Mouse (Mus musculus): ENCODE data around the gene Pard6a. TPM values are rescaled to one million over a fixed set of nuclear protein-coding genes. Genes with fewer than 3 reads are reported as not detected.
A peak's percentile ranks its signal among the peaks of the same experiment; 100 is the strongest.

The Pard6a gene
- total RNA-seq (2015; ENCODE audit: low replicate concordance), result 1.7 and 3.6 TPM in 2 replicates
- 2.7 TPM in 1 of 2 replicates, not detected in the other for total RNA-seq (2017; ENCODE audit: low replicate concordance)

DNA sequence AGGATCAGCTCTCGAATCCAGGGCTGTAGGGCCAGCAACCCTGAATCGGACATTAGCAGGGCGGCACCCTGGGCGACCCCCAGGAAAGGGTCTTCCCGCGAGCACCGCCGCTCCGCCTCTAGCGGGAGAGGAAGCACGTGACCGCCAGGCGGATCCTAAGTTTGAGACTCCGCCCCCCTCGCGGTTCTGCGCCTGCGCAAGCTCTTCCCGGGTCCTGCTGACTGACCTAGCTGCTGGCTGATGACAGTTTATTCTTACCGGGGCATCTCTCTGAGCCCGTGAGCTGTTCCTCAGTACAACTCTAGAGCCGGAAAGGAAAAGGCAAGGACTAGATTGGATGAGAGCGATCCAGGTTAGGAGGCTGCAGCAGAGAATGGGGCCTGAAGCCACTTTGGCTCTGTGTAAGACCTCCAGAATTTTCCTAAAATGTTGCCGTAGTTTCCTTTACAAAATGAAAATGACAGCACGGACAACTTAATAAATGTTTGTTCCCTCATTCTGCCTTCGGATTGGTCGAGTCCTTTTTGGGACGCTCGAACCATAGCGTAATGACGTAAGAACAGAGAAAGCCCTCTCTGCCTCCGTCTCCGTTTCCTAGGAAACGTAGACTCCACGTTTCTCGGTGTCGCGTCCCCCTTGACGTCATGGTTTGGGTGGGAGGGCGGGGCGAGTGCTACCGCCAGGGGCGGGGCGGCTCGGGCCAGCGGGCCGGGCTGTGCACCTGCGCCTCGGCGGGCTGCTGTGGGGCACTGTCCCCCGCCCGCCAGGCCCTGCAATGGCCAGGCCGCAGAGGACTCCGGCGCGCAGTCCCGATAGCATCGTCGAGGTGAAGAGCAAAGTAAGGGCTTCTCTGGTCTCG, at the start of gene Pard6a, which contains the start of gene Acd:
TSS of gene Pard6a (plus strand) at position 183 of the 859 bp plus-strand sequence.
TSS of gene Acd (minus strand) at position 137 of the 859 bp plus-strand sequence.
- peak; percentile 88 for ATAC-seq (replicated peaks; ENCODE audit: low FRiP score, poor library complexity, severe bottlenecking)

DNA sequence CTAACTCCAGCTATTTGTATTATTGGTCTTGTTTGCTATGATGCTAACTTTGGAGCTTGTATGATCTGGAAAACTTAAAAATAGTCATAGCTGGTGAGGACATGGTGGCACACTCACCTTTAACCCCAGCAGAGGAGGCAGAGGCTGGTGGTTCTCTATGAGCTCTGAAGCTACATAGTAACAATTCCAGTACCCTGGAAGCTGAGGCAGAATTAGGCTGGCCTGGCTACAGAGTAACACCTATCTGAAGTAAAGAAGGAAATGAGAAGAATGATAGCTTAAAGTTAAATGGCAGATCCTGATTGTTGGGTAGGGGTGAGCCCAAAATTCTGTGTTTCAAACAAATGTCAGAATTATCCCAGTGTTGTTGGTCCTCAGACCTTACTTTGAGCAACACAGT, 43.3 kb upstream of the Pard6a start:
- ATAC-seq (replicated peaks; ENCODE audit: low FRiP score, poor library complexity, severe bottlenecking), result no peak

DNA sequence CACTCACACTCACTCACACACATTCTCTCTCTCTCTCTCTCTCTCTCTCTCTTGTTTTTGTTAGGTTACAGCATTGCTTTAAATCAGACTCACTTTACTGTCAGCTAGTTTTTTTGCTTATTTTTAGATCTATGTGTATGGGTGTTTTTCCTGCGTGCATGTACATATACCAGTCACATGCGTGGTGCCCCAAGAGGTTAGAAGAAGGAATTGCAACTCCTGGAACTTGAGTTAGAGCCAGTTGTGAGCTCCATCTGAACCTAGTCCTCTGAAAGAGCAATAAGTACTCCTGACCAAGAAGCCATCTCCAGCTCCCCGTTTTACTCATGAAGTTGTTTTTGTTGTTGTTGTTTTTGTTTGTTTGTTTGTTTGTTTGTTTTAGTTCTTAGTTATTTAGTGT, 39.8 kb upstream of the Pard6a start:
- no peak; the same call in 1 of the 2 replicates for ATAC-seq (replicated peaks; ENCODE audit: low FRiP score, poor library complexity, severe bottlenecking)

DNA sequence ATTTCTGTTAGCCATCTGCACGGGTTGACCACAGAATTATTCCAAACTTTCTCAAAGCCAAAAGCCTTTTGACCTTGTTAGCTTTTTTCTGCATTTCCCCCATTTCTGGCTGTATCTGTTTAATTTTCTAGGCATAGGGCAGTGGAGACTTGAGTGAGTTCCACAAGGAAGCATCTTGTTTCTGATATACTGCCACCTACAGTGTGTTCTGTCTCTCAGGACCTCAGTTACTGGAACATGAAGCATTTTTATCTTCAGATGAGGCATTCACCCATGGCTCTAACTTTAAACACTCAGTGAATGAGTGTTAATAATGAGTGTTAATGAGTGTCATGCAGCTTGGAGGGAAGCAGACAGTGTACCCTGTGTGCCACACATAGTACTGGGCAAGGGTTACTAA, 23.1 kb upstream of the Pard6a start:
- no peak for ATAC-seq (replicated peaks; ENCODE audit: low FRiP score, poor library complexity, severe bottlenecking)

DNA sequence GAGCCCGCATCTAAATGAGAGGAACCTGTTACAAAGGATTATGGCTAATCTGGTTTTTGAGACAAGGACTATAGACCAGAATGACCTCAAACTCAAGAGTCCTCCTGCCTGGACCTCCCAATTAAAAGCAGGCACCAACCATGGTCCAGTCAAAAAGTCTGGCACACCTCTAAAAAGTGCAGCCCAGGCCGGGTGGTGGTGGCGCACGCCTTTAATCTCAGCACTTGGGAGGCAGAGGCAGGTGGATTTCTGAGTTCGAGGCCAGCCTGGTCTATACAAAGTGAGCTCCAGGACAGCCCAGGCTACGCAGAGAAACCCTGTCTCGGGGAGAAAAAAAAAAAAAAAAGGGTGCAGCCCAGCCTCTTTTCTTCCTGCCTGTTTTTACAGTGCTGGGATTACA, 15.6 kb upstream of the Pard6a start:
- no peak for ATAC-seq (replicated peaks; ENCODE audit: low FRiP score, poor library complexity, severe bottlenecking)

DNA sequence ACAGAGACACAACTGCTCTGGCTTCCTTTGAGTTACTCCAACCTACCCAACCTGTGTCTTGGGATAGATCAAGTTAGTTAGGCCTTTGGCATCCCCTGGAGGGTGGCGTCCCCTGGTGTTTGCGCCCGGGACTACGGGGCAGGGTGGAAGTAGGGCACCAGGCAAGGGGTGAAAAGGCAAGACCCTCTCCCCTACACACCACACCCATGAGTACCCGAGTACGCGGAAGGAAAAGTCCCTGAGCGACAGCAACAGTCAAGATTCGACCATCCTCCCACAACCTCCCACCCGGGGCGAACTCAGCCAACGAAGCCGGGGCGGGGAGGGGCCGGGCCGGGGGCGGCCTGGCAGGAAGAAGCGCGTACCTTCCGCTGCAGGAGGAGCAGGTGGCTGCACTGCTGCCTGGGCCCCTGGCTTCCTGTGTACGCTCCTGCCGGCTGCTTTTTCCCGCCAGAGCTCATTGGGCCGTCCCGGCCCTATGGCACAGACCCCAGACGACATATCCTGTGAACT, 15.1 kb upstream of the Pard6a start, which contains the start of gene Carmil2:
TSS of gene Carmil2 (plus strand) at position 479 of the 513 bp plus-strand sequence.
- ATAC-seq (replicated peaks; ENCODE audit: low FRiP score, poor library complexity, severe bottlenecking), result 0 out of 2 replicates have a peak, but pooled peaks have one; percentile 33

DNA sequence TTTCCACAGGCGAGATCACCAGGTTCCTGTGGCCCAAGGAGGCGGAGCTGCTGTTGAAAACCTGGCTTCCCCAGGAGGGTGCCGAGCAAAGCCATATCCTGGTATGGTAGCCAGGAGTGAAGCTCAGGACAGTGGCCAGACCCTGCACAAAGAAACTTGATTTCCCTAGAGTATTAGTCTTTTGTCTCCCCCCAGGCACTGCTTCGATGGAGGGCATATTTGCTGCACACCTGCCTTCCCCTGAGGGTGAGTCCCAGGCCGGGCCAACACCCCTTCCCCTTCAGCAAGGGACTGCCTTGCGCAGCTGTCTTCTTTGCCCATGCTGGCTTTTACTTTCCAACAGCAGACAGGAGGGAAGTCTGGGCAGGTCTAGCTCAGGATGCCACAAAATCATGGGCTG, 14.4 kb upstream of the Pard6a start:
- ATAC-seq (replicated peaks; ENCODE audit: low FRiP score, poor library complexity, severe bottlenecking), result no peak

DNA sequence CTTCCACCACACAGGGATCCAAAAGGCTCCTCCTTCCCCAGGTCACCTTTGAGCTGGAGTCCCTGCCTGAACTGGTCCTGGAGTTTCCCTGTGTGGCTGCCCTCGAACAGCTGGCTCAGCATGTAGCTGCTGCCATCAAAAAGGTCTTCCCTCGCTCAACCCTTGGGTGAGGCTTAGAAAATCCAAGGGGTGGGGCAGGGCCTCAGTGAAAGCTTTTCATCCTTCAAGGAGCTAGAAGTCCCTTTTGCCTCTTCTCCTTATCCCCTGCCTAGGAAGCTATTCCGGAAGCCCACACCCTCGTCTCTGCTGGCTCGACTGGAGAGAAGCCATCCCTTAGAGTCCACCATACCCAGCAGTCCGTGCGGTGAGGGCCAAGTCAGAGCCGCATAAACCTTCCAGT, 13.4 kb upstream of the Pard6a start:
- ATAC-seq (replicated peaks; ENCODE audit: low FRiP score, poor library complexity, severe bottlenecking), result no peak

DNA sequence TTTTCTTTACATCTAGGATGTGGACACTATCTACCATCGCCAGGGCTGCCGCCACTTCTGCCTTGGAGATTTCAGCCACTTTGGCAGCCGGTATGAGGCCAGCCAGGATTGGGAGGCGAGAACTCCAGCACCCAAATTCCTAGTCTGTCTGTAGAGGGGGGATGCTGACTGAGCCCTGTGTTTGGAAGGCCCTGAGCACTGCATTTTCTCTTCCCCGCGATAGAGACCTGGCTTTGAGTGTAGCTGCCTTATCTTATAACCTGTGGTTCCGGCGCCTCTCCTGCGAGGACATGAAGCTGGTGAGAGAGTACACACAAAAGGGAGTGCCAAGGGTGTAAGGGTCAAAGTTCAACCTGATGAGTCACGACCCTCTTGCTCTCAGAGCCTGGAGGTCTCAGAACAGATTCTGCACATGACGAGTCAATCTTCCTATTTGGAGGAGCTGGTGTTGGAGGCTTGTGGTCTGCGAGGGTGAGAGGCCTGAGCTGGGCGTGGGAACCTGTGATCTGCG, 12.7 kb upstream of the Pard6a start:
- ATAC-seq (replicated peaks; ENCODE audit: low FRiP score, poor library complexity, severe bottlenecking), result no peak

DNA sequence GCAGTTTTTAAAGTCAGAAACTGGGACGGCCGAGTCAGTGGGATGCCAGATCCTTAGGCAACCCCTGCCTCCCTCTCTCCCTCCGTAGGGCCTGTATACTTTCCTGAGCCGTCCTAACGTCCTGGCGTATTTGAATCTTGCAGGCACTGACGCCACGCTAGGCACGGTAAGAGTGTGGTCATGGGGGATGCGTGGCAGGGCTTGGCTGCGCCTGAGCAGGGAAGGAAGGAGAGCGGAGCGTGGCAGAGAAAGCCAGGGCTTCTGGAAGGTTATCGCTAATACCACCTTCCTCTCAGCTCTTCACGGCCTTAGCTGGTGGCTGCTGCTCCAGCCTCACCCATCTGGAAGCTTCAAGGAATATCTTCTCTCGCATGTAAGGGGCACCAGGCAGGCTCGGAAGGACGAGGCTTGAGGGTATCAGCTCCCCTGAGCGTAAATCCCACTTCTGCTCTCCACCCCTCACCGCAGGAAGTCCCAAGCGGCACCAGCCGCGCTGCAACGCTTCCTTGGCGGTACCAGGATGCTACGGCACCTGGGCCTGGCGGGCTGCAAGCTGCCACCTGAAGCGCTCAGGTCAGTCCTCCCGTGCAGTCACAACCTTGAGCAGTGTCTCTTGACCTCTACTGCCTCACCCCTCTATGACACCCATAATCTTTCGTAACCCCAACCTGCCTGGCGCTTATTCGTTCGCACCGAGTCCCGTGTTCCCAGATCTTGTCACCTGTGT, 11.5 kb upstream of the Pard6a start:
- no peak for ATAC-seq (replicated peaks; ENCODE audit: low FRiP score, poor library complexity, severe bottlenecking)

DNA sequence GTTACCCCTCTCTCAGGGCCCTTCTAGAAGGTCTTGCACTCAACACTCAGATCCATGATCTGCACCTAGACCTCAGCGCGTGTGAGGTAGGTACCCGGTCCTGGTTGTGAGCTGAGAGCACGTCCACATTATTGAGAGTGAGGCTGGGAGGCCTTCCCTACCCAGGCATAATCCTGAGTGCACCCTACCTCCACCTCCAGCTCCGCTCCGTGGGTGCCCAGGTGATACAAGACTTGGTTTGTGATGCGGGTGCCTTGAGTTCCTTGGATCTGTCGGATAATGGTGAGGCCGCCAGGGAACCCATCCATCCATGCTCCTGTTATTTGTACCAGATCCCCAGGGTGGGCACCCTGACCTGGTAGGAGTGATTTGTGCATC, 11.0 kb upstream of the Pard6a start:
- no peak for ATAC-seq (replicated peaks; ENCODE audit: low FRiP score, poor library complexity, severe bottlenecking)

DNA sequence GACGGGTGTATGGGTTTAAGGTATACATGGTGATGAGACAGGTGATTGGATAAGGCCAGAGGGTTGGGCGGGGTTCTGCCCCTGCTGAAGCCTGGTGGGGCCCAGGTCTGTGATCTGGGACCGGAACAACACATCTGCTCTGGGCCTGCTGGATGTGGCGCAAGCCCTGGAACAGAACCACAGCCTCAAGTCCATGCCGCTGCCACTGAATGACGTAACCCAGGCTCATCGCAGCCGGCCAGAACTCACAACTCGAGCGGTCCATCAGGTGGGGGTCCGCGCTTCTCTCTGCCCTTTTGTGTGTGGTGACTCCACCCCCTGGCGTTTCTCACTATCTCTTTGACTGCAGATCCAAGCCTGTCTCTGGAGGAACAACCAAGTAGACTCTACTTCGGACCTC, 10.0 kb upstream of the Pard6a start:
- no peak for ATAC-seq (replicated peaks; ENCODE audit: low FRiP score, poor library complexity, severe bottlenecking)

DNA sequence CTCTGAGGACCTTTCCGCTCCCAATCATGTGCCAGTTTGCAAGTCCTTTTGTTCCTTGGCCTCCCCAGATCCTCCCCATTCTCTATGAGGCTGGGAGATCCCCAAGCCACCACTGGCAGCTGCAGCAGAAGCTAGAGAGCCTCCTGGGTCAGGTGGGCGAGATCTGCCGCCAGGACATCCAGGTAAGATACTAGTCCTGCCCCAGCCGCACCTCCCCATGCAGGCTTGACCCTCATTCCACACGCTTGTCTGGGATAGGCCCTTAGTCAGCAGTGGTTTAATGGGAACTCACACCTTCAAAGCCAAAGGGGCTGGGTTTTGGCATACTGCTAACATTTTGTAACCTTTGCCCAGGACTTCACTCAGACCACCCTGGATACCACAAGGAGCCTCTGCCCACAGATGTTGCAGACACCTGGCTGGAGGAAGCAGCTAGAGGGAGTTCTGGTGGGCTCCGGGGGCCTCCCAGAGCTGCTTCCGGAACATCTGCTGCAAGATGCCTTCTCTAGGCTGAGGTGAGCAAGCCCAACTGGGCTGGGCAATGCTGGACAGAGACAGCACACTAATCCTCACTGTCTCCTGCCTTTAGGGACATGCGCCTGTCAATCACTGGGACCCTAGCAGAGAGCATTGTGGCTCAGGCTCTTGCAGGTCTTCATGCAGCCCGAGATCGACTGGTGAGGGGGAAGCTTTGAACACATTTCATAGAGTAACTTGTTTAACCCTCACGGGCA, 8.3 kb upstream of the Pard6a start:
- ATAC-seq (replicated peaks; ENCODE audit: low FRiP score, poor library complexity, severe bottlenecking), result no peak

DNA sequence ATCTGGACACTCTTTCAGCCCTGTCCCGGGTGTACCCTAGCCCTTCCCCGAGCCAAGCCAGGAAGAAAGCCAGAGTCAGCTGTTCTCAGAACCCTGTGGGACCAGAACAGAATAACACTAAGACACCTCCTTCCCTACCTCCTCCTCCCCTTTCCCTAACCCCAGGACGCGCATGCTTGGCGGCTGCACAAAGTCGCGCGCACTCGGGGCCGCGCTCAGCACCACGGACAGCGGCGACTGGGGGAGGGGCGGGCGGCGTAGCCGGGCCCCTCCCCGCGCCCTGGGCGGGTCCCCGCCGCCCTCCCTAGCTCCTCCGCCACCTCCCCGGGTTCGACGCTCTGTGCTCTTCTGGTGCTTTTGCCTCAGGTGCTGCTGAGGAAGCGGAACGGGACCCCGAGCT, 7.3 kb upstream of the Pard6a start:
- ATAC-seq (replicated peaks; ENCODE audit: low FRiP score, poor library complexity, severe bottlenecking), result no peak

DNA sequence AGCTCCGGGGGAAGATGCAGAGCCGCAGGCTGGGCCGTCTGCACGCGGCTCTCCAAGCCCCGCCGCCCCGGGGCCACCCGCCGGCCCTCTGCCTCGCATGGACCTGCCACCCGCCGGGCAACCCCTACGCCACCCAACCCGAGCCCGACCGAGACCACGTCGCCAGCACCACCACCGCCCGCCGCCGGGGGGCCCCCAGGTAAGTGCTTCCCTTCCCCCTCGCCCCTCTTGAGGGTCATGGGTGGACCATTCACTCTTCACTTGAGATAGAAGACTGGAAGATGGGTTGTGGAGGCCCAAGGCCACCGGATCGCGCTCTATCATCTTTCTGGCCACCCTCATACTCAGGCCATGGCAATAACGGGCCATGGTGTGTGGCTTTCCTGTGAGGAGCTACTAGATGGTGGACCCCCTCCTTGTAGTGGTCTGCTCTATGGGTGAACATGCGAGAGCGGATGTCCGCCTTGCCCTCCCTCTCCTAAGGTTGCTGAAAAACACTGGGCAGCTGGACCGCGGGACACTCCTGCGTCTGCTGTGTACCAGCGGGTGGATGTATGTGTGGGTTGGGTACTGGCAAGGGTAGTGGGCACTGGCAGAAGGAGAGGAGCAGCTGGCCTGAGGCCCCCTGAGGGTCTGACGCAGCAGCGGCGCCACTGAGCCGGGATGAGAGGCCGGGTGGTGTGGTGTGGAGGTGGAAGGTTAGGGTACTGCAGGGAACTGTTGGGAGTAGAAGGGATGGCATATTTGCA, 6.7 kb upstream of the Pard6a start:
- ATAC-seq (replicated peaks; ENCODE audit: low FRiP score, poor library complexity, severe bottlenecking), result no peak

DNA sequence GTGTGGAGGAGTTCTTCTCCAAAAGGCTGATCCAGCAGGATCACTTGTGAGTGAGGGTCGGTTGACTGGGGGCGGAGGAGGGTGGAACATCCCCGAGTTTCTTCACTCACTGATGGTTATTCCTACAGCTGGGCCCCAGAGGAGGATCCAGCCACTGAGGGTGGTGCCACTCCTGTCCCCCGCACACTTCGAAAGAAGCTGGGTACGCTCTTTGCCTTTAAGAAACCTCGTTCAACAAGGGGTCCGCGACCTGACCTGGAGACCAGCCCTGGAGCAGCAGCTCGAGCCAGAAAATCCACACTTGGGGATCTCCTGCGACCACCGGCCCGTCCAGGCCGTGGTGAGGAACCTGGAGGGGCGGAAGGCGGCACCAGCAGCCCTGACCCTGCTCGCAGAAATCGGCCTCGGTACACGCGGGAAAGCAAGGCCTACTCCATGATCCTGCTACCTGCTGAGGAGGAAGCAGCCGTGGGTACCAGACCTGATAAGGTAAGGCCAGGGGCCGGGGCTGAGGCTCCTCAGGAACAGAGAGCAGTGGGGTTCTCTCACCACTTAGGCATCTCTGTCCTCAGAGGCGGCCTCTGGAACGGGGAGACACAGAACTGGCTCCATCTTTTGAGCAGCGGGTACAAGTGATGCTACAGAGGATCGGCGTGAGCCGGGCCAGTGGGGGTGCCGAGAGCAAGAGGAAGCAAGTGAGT, 5.7 kb upstream of the Pard6a start:
- ATAC-seq (replicated peaks; ENCODE audit: low FRiP score, poor library complexity, severe bottlenecking), result no peak; the same call in 1 of the 2 replicates

DNA sequence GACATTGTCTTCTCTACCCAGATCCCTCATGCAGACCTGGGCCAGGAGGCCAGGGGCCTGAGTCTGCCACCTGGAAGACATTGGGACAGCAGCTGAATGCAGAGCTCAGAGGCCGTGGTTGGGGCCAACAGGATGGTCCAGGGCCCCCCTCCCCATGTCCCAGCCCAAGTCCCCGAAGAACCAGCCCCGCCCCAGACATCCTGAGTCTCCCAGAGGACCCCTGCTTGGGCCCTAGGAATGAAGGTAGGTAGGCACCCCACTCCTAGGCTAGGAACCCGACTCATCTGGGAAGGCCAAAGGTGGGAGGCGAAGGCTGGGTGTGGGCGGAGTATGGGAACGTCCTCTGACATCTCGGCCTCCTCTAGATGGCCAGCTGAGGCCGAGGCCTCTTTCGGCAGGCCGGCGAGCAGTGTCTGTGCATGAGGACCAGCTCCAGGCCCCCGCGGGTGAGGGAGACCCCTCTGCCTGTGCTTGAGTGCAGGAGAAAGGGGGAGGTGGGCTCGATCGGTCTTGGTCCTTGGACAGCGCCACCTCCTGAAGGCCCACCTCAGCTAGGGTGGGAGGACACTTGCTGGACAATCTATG, 3.7 kb upstream of the Pard6a start:
- no peak for ATAC-seq (replicated peaks; ENCODE audit: low FRiP score, poor library complexity, severe bottlenecking)

DNA sequence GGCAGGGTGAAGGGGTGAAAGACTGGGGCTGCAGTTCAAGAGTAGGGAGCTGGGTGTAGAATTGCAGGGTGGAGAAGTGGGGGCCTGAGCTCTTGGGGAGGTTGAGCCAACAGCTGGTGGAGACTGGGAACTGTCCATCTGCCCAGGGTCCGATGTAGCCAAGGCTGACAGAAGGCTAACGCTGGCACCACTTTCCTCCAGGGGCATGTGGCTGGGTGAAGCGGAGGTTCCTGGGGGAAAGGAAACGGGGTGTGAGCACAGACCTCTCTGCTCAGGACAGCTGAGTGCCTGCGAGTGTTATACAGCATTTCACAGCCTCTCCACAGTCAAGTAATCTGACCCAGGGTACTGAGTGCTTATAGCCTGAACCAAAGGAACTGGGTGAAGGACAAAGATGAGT, 2.2 kb upstream of the Pard6a start:
- no peak for ATAC-seq (replicated peaks; ENCODE audit: low FRiP score, poor library complexity, severe bottlenecking)

Data from erythroid progenitor cell, adult 5-6 weeks (primary cell).